Mouse (Mus musculus): ENCODE data around the gene Scn8a. TPM values are rescaled to one million over a fixed set of nuclear protein-coding genes. Genes with fewer than 3 reads are reported as not detected.

Scn8a gene
- polyA plus RNA-seq, 1 experiment: 0.45 TPM

DNA sequence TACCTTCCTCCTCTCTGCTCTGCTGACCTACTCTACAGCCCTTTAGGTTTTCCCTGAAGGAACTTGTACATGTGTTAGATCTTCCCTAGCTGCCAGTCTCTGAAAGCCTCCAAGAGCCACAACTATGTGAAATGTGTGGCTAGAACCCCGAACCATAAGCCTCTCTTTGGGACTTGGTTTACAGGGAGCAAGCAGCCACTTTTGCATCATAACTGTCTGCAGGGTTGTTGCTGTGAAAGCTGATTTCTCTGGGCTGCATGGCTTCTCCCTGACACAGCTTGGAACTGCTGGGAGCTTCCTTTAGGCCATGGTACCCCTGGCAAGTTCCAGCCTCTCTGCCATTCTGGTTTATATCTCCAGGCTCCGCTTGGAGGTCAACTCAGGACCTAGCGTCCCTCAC is 132.8 kb downstream of the Scn8a start:
- WGBS: 91% methylated on average over 3 of the region's 3 CpGs
- Histone ChIP-seq H3K36me3 (ENCODE audit: control insufficient read depth, insufficient read depth, low read length) (no peaks in the 10 kb centered on the region), H3K4me1 (ENCODE audit: control insufficient read depth, insufficient read depth, low read length) (no peaks in the 10 kb centered on the region), H3K27me3 (replicated peaks; ENCODE audit: control insufficient read depth, insufficient read depth, low read length) (no peaks in the 10 kb centered on the region), H3K27ac (ENCODE audit: insufficient read depth, low read depth, low read length) (no peak overlapping the region), H3K4me3 (ENCODE audit: insufficient read depth, low read depth, low read length) (no peak overlapping the region)
- no peak for DNase-seq
- TF ChIP-seq CTCF (conservative IDR thresholded peaks at IDR 0.05; ENCODE audit: insufficient read depth, insufficient read length, low read depth, low read length) (no peak), POLR2A (IDR thresholded peaks at IDR 0.05; ENCODE audit: low read depth, low read length) (no peak)

DNA sequence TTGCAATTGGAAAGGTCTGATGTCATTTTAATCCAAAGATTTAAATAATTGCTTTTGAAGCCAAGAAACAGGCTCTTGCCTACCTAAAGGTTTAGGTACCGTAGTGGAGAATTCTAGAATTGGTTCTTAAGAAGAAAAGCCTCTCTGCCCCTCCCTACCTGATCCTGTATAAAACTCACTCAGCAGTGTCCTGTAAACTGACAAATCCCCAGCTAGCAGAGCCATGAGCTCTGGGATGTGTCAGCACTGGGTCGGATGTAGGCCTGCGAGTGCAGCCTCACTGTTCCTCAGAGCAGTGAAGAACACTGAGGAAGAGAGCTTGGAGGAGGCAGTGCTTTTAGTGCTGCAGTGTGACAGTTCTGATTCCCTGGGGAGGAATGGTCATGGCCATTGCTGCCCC is 134.9 kb downstream of the Scn8a start:
- Histone ChIP-seq H3K4me1 (ENCODE audit: control insufficient read depth, insufficient read depth, low read length) (no peaks in the 10 kb centered on the region), H3K27ac (ENCODE audit: insufficient read depth, low read depth, low read length) (no peak overlapping the region), H3K36me3 (ENCODE audit: control insufficient read depth, insufficient read depth, low read length) (no peaks in the 10 kb centered on the region), H3K4me3 (ENCODE audit: insufficient read depth, low read depth, low read length) (no peak overlapping the region), H3K27me3 (replicated peaks; ENCODE audit: control insufficient read depth, insufficient read depth, low read length) (no peaks in the 10 kb centered on the region)
- WGBS: 83% methylated on average over 3 of the region's 3 CpGs
- TF ChIP-seq POLR2A (IDR thresholded peaks at IDR 0.05; ENCODE audit: low read depth, low read length) (no peak), CTCF (conservative IDR thresholded peaks at IDR 0.05; ENCODE audit: insufficient read depth, insufficient read length, low read depth, low read length) (no peak)
- DNase-seq: no peak

DNA sequence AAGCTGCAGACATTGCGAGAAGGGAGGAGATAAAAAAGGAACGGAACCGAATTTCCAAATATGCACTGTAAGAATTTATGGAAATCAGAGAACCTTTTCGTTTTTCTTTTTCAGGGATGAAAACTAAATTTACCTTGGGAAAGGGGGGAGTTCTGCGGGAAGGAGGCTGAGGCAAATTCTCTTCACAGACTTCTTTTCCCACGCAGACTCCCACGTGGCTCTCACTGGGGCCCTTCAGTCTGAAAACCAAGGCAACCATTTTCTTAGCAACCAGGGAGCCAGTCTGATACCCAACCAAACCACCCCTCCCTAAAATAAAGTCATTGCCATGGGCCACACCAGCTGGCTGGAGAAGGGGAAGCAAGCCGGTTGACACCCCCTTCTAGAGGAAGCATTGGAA is 136.1 kb downstream of the Scn8a start:
- WGBS: 84% methylated on average over 8 of the region's 8 CpGs
- Histone ChIP-seq H3K4me3 (ENCODE audit: insufficient read depth, low read depth, low read length) (no peak overlapping the region), H3K36me3 (ENCODE audit: control insufficient read depth, insufficient read depth, low read length) (no peaks in the 10 kb centered on the region), H3K27ac (ENCODE audit: insufficient read depth, low read depth, low read length) (no peak overlapping the region), H3K4me1 (ENCODE audit: control insufficient read depth, insufficient read depth, low read length) (no peaks in the 10 kb centered on the region), H3K27me3 (replicated peaks; ENCODE audit: control insufficient read depth, insufficient read depth, low read length) (no peaks in the 10 kb centered on the region)
- TF ChIP-seq CTCF (conservative IDR thresholded peaks at IDR 0.05; ENCODE audit: insufficient read depth, insufficient read length, low read depth, low read length) (no peak), POLR2A (IDR thresholded peaks at IDR 0.05; ENCODE audit: low read depth, low read length) (no peak)
- no peak for DNase-seq

DNA sequence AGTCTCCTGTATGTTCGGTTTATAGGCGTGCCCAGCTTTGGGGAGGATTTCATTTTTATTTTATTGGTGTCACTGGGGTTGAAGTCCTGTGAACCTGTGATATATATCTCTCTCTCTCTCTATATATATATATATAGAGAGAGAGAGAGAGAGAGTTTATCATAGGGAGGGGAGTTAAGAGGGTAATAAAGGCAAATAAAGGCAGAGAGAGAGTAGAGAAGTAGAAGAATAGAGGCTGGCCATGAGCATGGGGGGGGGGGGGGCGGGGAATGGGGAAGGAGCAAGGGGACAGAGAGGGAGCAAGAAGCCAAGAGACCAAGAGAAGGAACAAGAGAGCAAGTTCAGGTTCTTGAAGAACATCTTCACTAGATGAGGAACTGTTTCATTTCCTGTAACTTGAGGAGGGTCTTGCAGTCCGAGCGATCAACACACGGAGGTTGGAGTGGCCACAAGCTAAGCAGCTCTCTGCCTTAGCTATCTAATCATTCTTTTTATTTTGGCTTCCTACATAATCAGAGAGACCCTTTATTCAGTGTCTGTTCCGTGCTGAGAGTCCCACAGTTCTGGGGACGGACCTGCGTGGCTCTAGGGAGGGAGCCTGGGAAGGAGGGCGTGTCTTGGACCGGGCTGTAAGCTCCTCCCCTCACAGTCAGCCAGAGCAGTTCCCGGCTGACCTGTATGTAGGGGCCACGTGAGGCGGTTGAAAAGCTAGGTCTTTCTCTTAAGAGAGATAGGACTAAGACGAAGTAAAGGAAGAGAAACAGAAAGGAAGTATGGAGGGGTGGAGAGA is 136.8 kb downstream of the Scn8a start:
- WGBS: 13% methylated on average over 15 of the region's 15 CpGs
- peak overlapping the region; percentile 49 for H3K4me3 ChIP-seq (ENCODE audit: insufficient read depth, low read depth, low read length)
- no peaks in the 10 kb centered on the region for H3K4me1 ChIP-seq (ENCODE audit: control insufficient read depth, insufficient read depth, low read length)
- DNase-seq: peak; percentile 68
- H3K36me3 ChIP-seq (ENCODE audit: control insufficient read depth, insufficient read depth, low read length): no peaks in the 10 kb centered on the region
- no peak overlapping the region for H3K27ac ChIP-seq (ENCODE audit: insufficient read depth, low read depth, low read length)
- no peaks in the 10 kb centered on the region for H3K27me3 ChIP-seq (replicated peaks; ENCODE audit: control insufficient read depth, insufficient read depth, low read length)
- TF ChIP-seq POLR2A (IDR thresholded peaks at IDR 0.05; ENCODE audit: low read depth, low read length) (no peak), CTCF (conservative IDR thresholded peaks at IDR 0.05; ENCODE audit: insufficient read depth, insufficient read length, low read depth, low read length) (no peak)

DNA sequence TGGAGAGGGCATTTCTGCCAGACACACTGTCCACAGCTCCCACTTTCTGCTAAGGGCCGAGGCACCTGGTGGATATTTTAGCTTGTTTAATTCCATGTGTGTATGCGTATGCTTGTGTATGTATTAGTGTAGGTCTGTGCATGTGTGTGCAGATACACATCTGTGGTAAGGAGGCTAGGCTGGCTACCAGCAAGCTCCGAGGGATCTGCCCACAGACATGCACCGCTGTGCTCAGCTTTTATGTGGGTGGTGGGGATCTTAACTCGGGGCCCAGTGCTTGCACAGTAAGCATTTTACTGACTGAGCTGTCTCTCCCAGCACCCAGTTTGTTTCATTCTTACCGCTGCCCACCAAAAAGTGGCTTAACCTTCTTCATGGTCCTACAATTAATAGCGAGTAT is 137.6 kb downstream of the Scn8a start:
- H3K27me3 ChIP-seq (replicated peaks; ENCODE audit: control insufficient read depth, insufficient read depth, low read length): no peaks in the 10 kb centered on the region
- DNase-seq: no peak
- no peaks in the 10 kb centered on the region for H3K36me3 ChIP-seq (ENCODE audit: control insufficient read depth, insufficient read depth, low read length)
- 73% methylated on average over 7 of the region's 7 CpGs for WGBS
- no peak overlapping the region for H3K27ac ChIP-seq (ENCODE audit: insufficient read depth, low read depth, low read length)
- TF ChIP-seq CTCF (conservative IDR thresholded peaks at IDR 0.05; ENCODE audit: insufficient read depth, insufficient read length, low read depth, low read length) (no peak), POLR2A (IDR thresholded peaks at IDR 0.05; ENCODE audit: low read depth, low read length) (no peak)
- H3K4me3 ChIP-seq (ENCODE audit: insufficient read depth, low read depth, low read length): no peak overlapping the region
- no peaks in the 10 kb centered on the region for H3K4me1 ChIP-seq (ENCODE audit: control insufficient read depth, insufficient read depth, low read length)

DNA sequence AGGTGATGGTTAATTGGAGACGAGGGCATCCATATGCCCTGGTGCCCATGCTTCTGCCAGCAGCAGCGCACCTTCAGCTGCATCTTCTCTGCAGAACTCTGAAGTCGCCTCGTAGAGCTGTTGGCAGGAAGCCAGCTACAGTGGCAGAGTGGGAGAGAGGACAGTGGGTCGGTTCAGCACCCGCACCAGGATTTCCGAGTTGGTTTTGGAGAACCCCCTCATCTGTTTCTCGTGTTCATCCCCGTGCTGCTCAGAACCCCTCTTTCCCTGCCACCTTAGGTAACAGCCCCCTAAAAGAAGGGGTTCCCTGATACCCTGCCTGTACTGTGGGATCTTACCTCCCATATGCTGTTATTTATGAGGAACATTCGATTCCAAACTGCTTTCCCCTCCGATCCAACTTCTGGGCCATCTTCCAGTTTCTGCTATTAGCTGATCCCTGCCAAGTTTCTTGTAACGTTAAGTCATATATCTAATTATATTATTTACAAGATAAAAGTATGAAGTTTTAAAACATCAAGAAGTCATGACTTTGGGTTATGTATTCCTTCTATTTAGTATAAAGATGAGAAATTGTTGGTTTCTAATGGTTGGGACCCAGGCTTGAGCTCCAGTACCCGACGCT is 138.8 kb downstream of the Scn8a start:
- H3K27ac ChIP-seq (ENCODE audit: insufficient read depth, low read depth, low read length): no peak overlapping the region
- no peaks in the 10 kb centered on the region for H3K27me3 ChIP-seq (replicated peaks; ENCODE audit: control insufficient read depth, insufficient read depth, low read length)
- H3K4me1 ChIP-seq (ENCODE audit: control insufficient read depth, insufficient read depth, low read length): no peaks in the 10 kb centered on the region
- WGBS: 76% methylated on average over 14 of the region's 14 CpGs
- no peak overlapping the region for H3K4me3 ChIP-seq (ENCODE audit: insufficient read depth, low read depth, low read length)
- no peak for DNase-seq
- no peaks in the 10 kb centered on the region for H3K36me3 ChIP-seq (ENCODE audit: control insufficient read depth, insufficient read depth, low read length)
- TF ChIP-seq CTCF (conservative IDR thresholded peaks at IDR 0.05; ENCODE audit: insufficient read depth, insufficient read length, low read depth, low read length) (no peak), POLR2A (IDR thresholded peaks at IDR 0.05; ENCODE audit: low read depth, low read length) (no peak)

DNA sequence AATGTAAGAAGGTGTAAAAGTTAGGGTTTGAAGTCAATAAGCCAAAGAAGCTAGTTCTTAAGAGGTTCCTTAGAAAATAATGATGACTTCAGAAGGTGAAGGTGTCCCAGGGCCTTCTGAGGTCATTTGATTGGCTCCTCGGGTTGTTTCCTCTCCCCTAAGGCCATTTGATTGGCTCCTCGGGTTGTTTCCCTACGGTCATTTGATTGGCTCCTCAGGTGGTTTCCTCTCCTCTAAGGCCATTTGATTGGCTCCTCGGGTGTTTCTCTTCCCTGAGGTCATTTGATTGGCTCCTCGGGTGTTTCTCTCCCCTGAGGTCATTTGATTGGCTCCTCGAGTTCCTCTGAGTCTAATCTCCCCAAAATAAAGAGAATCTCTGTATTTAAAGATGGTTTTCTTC is 141.7 kb downstream of the Scn8a start:
- Histone ChIP-seq H3K4me1 (ENCODE audit: control insufficient read depth, insufficient read depth, low read length) (no peaks in the 10 kb centered on the region), H3K36me3 (ENCODE audit: control insufficient read depth, insufficient read depth, low read length) (no peaks in the 10 kb centered on the region), H3K4me3 (ENCODE audit: insufficient read depth, low read depth, low read length) (no peak overlapping the region), H3K27me3 (replicated peaks; ENCODE audit: control insufficient read depth, insufficient read depth, low read length) (no peaks in the 10 kb centered on the region), H3K27ac (ENCODE audit: insufficient read depth, low read depth, low read length) (no peak overlapping the region)
- DNase-seq: no peak
- WGBS: 86% methylated on average over 6 of the region's 6 CpGs
- TF ChIP-seq POLR2A (IDR thresholded peaks at IDR 0.05; ENCODE audit: low read depth, low read length) (no peak), CTCF (conservative IDR thresholded peaks at IDR 0.05; ENCODE audit: insufficient read depth, insufficient read length, low read depth, low read length) (no peak)
